Mouse (Mus musculus) limb, embryonic 12.5 days (tissue): ENCODE measurements around the gene Sox8. TPM values are rescaled to one million over a fixed set of nuclear protein-coding genes. Genes with fewer than 3 reads are reported as not detected.

Source experiments
- ATAC-seq: fragments of 200-750 bp; cut with Nextera tagmentation; 2 replicates; pipeline ENCODE4 v1.8.0; 2017; ENCODE audit warnings: low read depth, moderate TSS enrichment; ENCODE audit not compliant: insufficient number of reproducible peaks, insufficient read depth, low FRiP score, low TSS enrichment
- H3K27ac ChIP-seq: fragments of 300-500 bp; sonication (generic); 2 replicates; pipeline ENCODE4 v1.5.1; 2016; ENCODE audit warnings: mild to moderate bottlenecking, moderate library complexity
- H3K27me3 ChIP-seq: fragments of 300-500 bp; sonication (generic); 2 replicates; pipeline ENCODE4 v1.6.1; 2016; ENCODE audit warnings: mild to moderate bottlenecking, moderate library complexity
- H3K36me3 ChIP-seq: fragments of 300-500 bp; sonication (generic); 2 replicates; pipeline ENCODE4 v1.6.1; 2016; ENCODE audit warnings: mild to moderate bottlenecking, moderate library complexity
- H3K4me1 ChIP-seq: fragments of 300-500 bp; sonication (generic); replicated peaks from 2 replicates; pipeline ENCODE4 v1.6.1; 2016
- H3K4me2 ChIP-seq: fragments of 300-500 bp; sonication (generic); 2 replicates; pipeline ENCODE4 v1.6.1; 2016; ENCODE audit warnings: mild to moderate bottlenecking, moderate library complexity
- H3K4me3 ChIP-seq: fragments of 300-500 bp; sonication (generic); replicated peaks from 2 replicates; pipeline ENCODE4 v1.5.1; 2016; ENCODE audit warnings: mild to moderate bottlenecking
- H3K9ac ChIP-seq: fragments of 300-500 bp; sonication (generic); replicated peaks from 2 replicates; pipeline ENCODE4 v1.6.1; 2016; ENCODE audit warnings: mild to moderate bottlenecking, moderate library complexity
- H3K9me3 ChIP-seq: fragments of 300-500 bp; sonication (generic); 2 replicates; pipeline ENCODE4 v1.6.1; 2016; ENCODE audit warnings: mild to moderate bottlenecking, moderate library complexity
- WGBS: fragments of 180-500 bp; shearing (Covaris S2); methylation state at CpG from one replicate; pipeline ENCODE4 v1.1.7; 2016; 5-methylcytosine and 5-hydroxymethylcytosine counted together
- polyA plus RNA-seq: library from polyadenylated mRNA; unstranded; fragments of >200 nt; fragmentation: Nextera tagmentation; extraction: Ambion mirVana; gene quantifications from 2 replicates; pipeline ENCODE4 v1.2.1, GENCODE M21; 2016

Gene Sox8
- polyA plus RNA-seq, 1 experiment from 2014 or later = 10.1 TPM

DNA sequence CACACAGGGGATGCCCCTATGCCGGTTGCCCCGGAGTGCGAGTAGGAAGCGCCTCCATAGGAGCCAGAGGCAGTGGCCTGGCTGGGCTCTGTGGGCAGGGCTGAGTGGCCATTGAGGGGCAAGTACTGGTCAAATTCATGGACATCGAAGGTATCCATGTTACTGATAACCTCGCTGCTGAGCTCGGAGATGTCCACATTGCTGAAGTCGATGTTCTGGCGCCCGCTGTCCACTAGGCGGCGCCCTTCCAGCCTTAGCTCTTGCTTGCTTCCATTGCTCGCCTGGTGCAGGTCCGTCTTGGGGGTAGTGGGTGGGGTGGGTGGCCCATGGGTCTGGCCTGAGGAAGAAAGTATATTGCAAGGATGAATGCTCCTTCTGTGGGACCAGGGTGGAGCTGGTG, 2.7 kb downstream of the Sox8 start:
- Histone ChIP-seq H3K36me3 (peaks cover 9% of the 10 kb centered on the region; the same call in 1 of the 2 replicates), H3K27me3 (peaks cover 52% of the 10 kb centered on the region), H3K4me2 (peak overlapping the region; percentile 98), H3K4me3 (no peak overlapping the region), H3K9me3 (no peaks in the 10 kb centered on the region), H3K9ac (no peak overlapping the region), H3K27ac (peak overlapping the region; percentile 29; the same call in 1 of the 2 replicates), H3K4me1 (peaks cover 50% of the 10 kb centered on the region)
- 24% methylated on average over 14 of the region's 14 CpGs for WGBS
- ATAC-seq = no peak

DNA sequence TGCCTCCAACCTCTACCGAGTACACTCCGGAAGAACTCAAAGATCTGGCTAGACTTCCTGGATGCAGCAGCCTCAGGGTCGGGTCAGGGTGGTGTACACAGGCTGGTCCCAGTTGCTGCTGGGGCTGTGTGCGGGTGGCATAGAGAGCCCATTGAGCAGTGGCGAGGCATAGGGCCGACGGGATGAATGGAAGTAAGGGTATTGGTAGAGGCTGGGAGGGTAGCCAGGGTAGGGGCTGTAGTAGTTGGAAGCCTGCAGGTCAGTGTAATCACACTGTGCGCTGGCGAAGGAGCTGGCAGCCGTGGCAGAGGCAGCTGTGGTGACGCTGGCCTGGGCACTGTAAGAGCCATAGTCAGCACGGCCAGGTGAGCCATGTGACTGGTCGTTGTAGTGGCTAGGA, 3.2 kb downstream of the Sox8 start:
- WGBS = 84% methylated on average over 13 of the region's 13 CpGs
- Histone ChIP-seq H3K36me3 (peaks cover 9% of the 10 kb centered on the region; the same call in 1 of the 2 replicates), H3K27ac (peak overlapping the region; percentile 29; the same call in 1 of the 2 replicates), H3K4me3 (no peak overlapping the region), H3K9ac (no peak overlapping the region), H3K9me3 (no peaks in the 10 kb centered on the region), H3K27me3 (peaks cover 47% of the 10 kb centered on the region), H3K4me1 (peaks cover 50% of the 10 kb centered on the region), H3K4me2 (peak overlapping the region; percentile 98; the same call in 1 of the 2 replicates)
- ATAC-seq = no peak

DNA sequence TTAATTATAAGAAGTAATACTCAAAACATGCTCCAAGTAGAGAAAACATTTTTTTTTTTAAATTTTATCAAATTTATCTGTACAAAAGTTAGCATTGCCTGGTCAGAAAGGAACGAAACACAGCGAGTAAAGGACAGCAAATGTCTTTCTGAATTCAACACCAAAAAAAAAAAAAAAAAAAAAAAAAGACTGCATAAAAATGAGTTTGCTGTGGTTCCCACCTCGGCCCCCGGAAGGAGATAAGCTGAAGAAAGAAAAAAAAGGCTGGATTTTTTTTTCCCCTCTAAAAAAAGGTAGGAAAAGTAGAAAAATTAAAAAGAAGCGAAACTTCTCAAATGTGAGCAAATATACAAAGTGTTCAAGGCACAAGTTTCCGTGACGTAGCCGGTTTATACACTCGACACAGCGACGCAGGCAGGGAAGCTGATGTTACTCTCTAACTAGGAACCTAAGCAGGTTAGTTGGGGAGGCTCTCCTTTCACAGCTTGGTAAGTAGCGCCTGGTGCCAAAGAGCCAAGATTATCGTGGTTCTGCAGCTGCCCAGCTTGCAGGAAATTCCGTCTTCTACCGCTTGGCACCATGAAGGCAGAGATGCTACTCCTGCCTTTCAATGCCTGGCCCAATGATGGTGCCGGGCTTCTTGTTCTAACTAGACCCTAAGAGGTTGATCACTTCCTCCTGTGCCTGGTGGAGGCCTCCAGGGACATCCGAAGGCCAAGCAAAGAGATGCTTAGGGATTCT, 4.5 kb downstream of the Sox8 start:
- H3K27me3 ChIP-seq = peaks cover 36% of the 10 kb centered on the region
- no peak overlapping the region for H3K9ac ChIP-seq
- H3K4me1 ChIP-seq = peaks cover 51% of the 10 kb centered on the region
- H3K36me3 ChIP-seq = peaks cover 9% of the 10 kb centered on the region; the same call in 1 of the 2 replicates
- no peak overlapping the region for H3K27ac ChIP-seq
- no peaks in the 10 kb centered on the region for H3K9me3 ChIP-seq
- H3K4me3 ChIP-seq = no peak overlapping the region
- no peak for ATAC-seq
- 78% methylated on average over 17 of the region's 17 CpGs for WGBS
- 0 out of 2 replicates have a peak overlapping the region, but pooled peaks have one; percentile 8 for H3K4me2 ChIP-seq

GRCm38 (mm10) chr17:25565244-25565643, 5.2 kb downstream of the Sox8 start:
- H3K4me1 ChIP-seq = peaks cover 52% of the 10 kb centered on the region
- ATAC-seq = no peak
- peaks cover 33% of the 10 kb centered on the region for H3K27me3 ChIP-seq
- no peak overlapping the region for H3K9ac ChIP-seq
- H3K9me3 ChIP-seq = no peaks in the 10 kb centered on the region
- peak overlapping the region; percentile 56; the same call in 1 of the 2 replicates for H3K27ac ChIP-seq
- H3K4me2 ChIP-seq = peak overlapping the region; percentile 8; the same call in 1 of the 2 replicates
- no peak overlapping the region for H3K4me3 ChIP-seq
- 28% methylated on average over 6 of the region's 6 CpGs for WGBS
- H3K36me3 ChIP-seq = peaks cover 9% of the 10 kb centered on the region; the same call in 1 of the 2 replicates

DNA sequence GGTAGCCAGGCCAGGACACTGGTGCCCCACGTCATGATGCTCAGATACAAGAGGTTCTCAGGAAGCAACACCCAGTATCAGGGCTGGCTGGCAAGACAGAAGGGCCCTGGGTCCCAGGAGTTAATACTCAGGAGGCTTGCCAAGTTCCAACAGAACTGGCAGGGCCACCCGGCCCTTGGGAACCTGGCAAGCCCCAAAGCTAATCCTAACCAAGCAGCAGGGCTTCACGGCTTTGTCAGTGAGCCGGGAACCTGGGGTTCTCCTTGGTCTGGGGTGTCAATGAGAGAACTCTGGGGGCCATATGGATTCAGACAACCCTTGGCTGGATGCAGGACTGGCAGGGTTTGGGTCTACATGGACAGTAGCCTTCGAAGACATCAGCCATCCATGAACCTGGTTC, 6.0 kb downstream of the Sox8 start:
- peaks cover 9% of the 10 kb centered on the region; the same call in 1 of the 2 replicates for H3K36me3 ChIP-seq
- H3K4me3 ChIP-seq = no peak overlapping the region
- no peak for ATAC-seq
- H3K9me3 ChIP-seq = no peaks in the 10 kb centered on the region
- H3K27ac ChIP-seq = no peak overlapping the region
- no peak overlapping the region for H3K9ac ChIP-seq
- peaks cover 45% of the 10 kb centered on the region for H3K4me1 ChIP-seq
- no peak overlapping the region for H3K4me2 ChIP-seq
- WGBS = 88% methylated on average over 5 of the region's 5 CpGs
- peaks cover 26% of the 10 kb centered on the region for H3K27me3 ChIP-seq

GRCm38 (mm10) chr17:25561223-25562028, 9.1 kb downstream of the Sox8 start:
- Histone ChIP-seq H3K27me3 (no peaks in the 10 kb centered on the region), H3K4me2 (no peak overlapping the region), H3K9ac (no peak overlapping the region), H3K4me3 (no peak overlapping the region), H3K27ac (no peak overlapping the region), H3K9me3 (no peaks in the 10 kb centered on the region), H3K4me1 (peaks cover 38% of the 10 kb centered on the region), H3K36me3 (no peaks in the 10 kb centered on the region)
- WGBS = 69% methylated on average over 16 of the region's 16 CpGs
- ATAC-seq = no peak

DNA sequence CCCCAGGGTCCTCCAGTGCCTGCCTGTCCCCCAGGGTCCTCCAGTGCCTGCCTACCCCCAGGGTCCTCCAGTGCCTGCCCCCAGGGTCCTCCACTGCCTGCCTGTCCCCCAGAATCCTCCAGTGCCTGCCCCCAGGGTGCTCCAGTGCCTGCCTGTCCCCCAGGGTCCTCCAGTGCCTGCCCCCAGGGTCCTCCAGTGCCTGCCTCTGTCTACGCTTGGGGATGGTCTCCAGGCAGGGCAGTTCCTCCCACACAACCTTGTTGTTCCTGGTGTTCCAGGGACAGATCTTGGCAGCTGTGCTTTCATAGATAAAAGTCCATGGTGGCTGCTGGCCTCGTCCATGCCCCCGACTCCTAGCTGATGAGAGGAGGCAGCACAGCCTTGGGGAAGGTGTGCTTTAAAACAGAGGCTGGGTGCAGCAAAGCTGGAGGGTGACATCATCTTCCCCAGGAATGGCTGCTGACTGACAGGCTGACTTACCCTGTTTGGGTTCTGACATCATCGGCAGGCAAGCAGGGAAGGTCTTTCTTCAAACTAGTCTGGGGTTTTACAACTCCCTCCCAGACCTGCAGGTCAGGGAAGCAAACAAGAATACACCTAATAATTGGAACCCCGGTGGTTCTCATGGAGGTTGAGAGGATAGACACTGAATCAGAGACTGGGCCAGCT, 9.8 kb downstream of the Sox8 start:
- H3K4me3 ChIP-seq = no peak overlapping the region
- peaks cover 45% of the 10 kb centered on the region for H3K4me1 ChIP-seq
- H3K9ac ChIP-seq = no peak overlapping the region; the same call in 1 of the 2 replicates
- no peaks in the 10 kb centered on the region for H3K36me3 ChIP-seq
- WGBS = 61% methylated on average over 5 of the region's 5 CpGs
- H3K4me2 ChIP-seq = no peak overlapping the region
- ATAC-seq = no peak
- H3K27ac ChIP-seq = peak overlapping the region; percentile 14; the same call in 1 of the 2 replicates
- no peaks in the 10 kb centered on the region for H3K27me3 ChIP-seq
- no peaks in the 10 kb centered on the region for H3K9me3 ChIP-seq

GRCm38 (mm10) chr17:25559634-25560033, 10.9 kb downstream of the Sox8 start:
- 45% methylated on average over 4 of the region's 4 CpGs for WGBS
- ATAC-seq = no peak
- Histone ChIP-seq H3K9ac (no peak overlapping the region), H3K36me3 (no peaks in the 10 kb centered on the region), H3K4me3 (no peak overlapping the region), H3K27ac (no peak overlapping the region), H3K27me3 (no peaks in the 10 kb centered on the region), H3K4me2 (no peak overlapping the region), H3K9me3 (no peaks in the 10 kb centered on the region), H3K4me1 (peaks cover 46% of the 10 kb centered on the region)

GRCm38 (mm10) chr17:25556630-25557354, 13.7 kb downstream of the Sox8 start:
- Histone ChIP-seq H3K9ac (peak overlapping the region; percentile 57), H3K36me3 (no peaks in the 10 kb centered on the region), H3K9me3 (no peaks in the 10 kb centered on the region), H3K4me2 (peak overlapping the region; percentile 67), H3K4me3 (peak overlapping the region; percentile 31), H3K27me3 (no peaks in the 10 kb centered on the region), H3K27ac (peak overlapping the region; percentile 79), H3K4me1 (peaks cover 46% of the 10 kb centered on the region)
- peak; percentile 53; the same call in 1 of the 2 replicates for ATAC-seq
- 9% methylated on average over 21 of the region's 21 CpGs for WGBS
